Mouse (Mus musculus): ENCODE measurements at regions not wholly inside any gene's neighbourhood (a gene's known extent, or its start where the extent isn't known, plus 50 kb on each side); places are given as distances from the start of the nearest gene placed in this dataset.

- no peak overlapping the region for H3K27ac ChIP-seq (replicated peaks)
- H3K4me2 ChIP-seq (replicated peaks; ENCODE audit: low read depth), result no peak overlapping the region
- ATAC-seq (ENCODE audit: low FRiP score, low TSS enrichment) (no peak), DNase-seq (ENCODE audit: low spot score) (no peak)
- no peaks in the 10 kb centered on the region for H3K9me3 ChIP-seq (ENCODE audit: control insufficient read depth, low read length)
- 69% methylated on average over 4 of the region's 4 CpGs for whole genome bisulfite sequencing
- no peaks in the 10 kb centered on the region for H3K4me1 ChIP-seq (replicated peaks; ENCODE audit: control insufficient read depth, insufficient read depth)
- TF ChIP-seq EP300 (optimal IDR thresholded peaks at IDR 0.05), result no peak
- no peak for TF ChIP-seq CTCF (IDR thresholded peaks at IDR 0.05; ENCODE audit: low read depth)
- H3K9ac ChIP-seq (ENCODE audit: low read length), result no peak overlapping the region
- H3K4me3 ChIP-seq (ENCODE audit: low read depth, low read length), result no peak overlapping the region
- no peaks in the 10 kb centered on the region for H3K27me3 ChIP-seq (ENCODE audit: control insufficient read depth, insufficient read depth, low read length)
- no peaks in the 10 kb centered on the region for H3K36me3 ChIP-seq (ENCODE audit: control insufficient read depth, insufficient read depth, low read length)
These were observed 56.4 kb upstream of the Adra2c start for GRCm38 (mm10) chr5:35221451-35222305.

GRCm38 (mm10) chr5:35216271-35216670 is 61.8 kb upstream of the Adra2c start:
- no peak overlapping the region for H3K9ac ChIP-seq (ENCODE audit: low read length)
- no peak overlapping the region for H3K27ac ChIP-seq (replicated peaks)
- ATAC-seq (ENCODE audit: low FRiP score, low TSS enrichment), result no peak
- H3K27me3 ChIP-seq (ENCODE audit: control insufficient read depth, insufficient read depth, low read length), result no peaks in the 10 kb centered on the region
- H3K4me3 ChIP-seq (ENCODE audit: low read depth, low read length), result no peak overlapping the region
- H3K9me3 ChIP-seq (ENCODE audit: control insufficient read depth, low read length), result no peaks in the 10 kb centered on the region
- no peak overlapping the region for H3K4me2 ChIP-seq (replicated peaks; ENCODE audit: low read depth)
- TF ChIP-seq CTCF (IDR thresholded peaks at IDR 0.05; ENCODE audit: low read depth) (no peak), EP300 (optimal IDR thresholded peaks at IDR 0.05) (no peak)
- DNase-seq (ENCODE audit: low spot score), result no peak
- 36% methylated on average over 2 of the region's 2 CpGs for WGBS
- H3K36me3 ChIP-seq (ENCODE audit: control insufficient read depth, insufficient read depth, low read length), result no peaks in the 10 kb centered on the region
- H3K4me1 ChIP-seq (replicated peaks; ENCODE audit: control insufficient read depth, insufficient read depth), result no peaks in the 10 kb centered on the region

DNA sequence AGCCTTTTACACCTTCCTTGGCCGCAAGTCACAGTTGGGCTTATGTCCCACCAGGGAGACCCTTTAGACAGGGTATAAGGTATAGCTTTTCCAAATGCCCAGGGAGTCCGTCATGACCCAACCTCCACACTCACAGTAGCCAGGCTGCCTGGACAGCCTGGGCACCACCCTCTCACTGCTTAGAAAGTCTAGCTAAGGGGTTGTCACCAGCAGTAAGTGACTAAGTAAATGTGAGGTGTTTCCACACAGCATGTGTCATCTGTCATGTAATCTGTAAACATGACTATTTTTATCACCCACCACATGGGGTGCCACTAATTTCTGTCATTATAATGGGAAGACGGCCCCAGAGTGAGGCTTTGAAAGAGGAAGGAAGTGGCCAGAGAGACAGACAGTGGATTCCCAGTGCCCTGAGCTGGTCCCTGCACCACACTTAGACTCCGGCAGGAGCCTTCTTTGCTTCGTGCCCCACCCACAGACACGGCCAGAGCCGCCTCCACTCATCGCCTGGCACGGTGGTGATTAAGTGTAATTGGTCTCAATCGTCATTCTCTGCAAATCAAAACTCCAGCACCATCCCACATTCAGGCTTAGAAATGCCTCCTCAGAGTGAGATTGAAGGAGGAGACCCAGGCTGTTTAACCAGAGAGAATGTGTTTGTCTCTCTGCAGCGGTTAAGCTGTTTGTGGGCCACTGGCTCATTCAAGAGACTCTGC is 62.5 kb upstream of the Adra2c start:
- WGBS, result 53% methylated on average over 11 of the region's 11 CpGs
- ATAC-seq (ENCODE audit: low FRiP score, low TSS enrichment), result no peak
- no peak overlapping the region for H3K4me3 ChIP-seq (ENCODE audit: low read depth, low read length)
- no peaks in the 10 kb centered on the region for H3K9me3 ChIP-seq (ENCODE audit: control insufficient read depth, low read length)
- H3K4me1 ChIP-seq (replicated peaks; ENCODE audit: control insufficient read depth, insufficient read depth), result no peaks in the 10 kb centered on the region
- DNase-seq (ENCODE audit: low spot score), result no peak
- no peaks in the 10 kb centered on the region for H3K27me3 ChIP-seq (ENCODE audit: control insufficient read depth, insufficient read depth, low read length)
- no peak overlapping the region for H3K27ac ChIP-seq (replicated peaks)
- no peaks in the 10 kb centered on the region for H3K36me3 ChIP-seq (ENCODE audit: control insufficient read depth, insufficient read depth, low read length)
- TF ChIP-seq CTCF (IDR thresholded peaks at IDR 0.05; ENCODE audit: low read depth) (no peak), EP300 (optimal IDR thresholded peaks at IDR 0.05) (no peak)
- H3K9ac ChIP-seq (ENCODE audit: low read length), result no peak overlapping the region
- H3K4me2 ChIP-seq (replicated peaks; ENCODE audit: low read depth), result no peak overlapping the region

GRCm38 (mm10) chr5:35215007-35215406 is 63.1 kb upstream of the Adra2c start:
- H3K9ac ChIP-seq (ENCODE audit: low read length), result no peak overlapping the region
- H3K27ac ChIP-seq (replicated peaks), result no peak overlapping the region
- no peaks in the 10 kb centered on the region for H3K27me3 ChIP-seq (ENCODE audit: control insufficient read depth, insufficient read depth, low read length)
- ATAC-seq (ENCODE audit: low FRiP score, low TSS enrichment), result no peak
- no peak for DNase-seq (ENCODE audit: low spot score)
- no peak overlapping the region for H3K4me3 ChIP-seq (ENCODE audit: low read depth, low read length)
- H3K9me3 ChIP-seq (ENCODE audit: control insufficient read depth, low read length), result no peaks in the 10 kb centered on the region
- H3K4me1 ChIP-seq (replicated peaks; ENCODE audit: control insufficient read depth, insufficient read depth), result no peaks in the 10 kb centered on the region
- no peak overlapping the region for H3K4me2 ChIP-seq (replicated peaks; ENCODE audit: low read depth)
- H3K36me3 ChIP-seq (ENCODE audit: control insufficient read depth, insufficient read depth, low read length), result no peaks in the 10 kb centered on the region
- TF ChIP-seq CTCF (IDR thresholded peaks at IDR 0.05; ENCODE audit: low read depth) (no peak), EP300 (optimal IDR thresholded peaks at IDR 0.05) (no peak)
- WGBS, result 85% methylated on average over 11 of the region's 11 CpGs

DNA sequence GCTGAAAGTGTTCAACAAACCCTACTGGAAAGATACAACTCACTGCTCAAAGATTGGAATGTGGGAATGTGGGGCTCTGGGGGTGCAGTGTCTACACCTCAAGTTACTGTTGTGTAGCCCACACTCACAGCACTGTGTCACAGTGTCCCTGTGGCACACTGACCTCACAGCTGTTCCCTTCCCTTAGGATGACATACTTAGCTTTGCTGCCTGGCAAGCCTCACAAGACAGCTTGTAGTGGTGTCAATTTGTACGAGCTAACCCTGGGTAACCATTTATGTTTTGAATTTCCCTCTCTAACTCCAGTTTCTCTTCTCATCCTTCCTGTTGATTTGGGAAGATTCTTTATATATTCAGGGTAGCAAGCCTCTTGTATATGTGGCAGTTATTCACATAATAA is 68.8 kb upstream of the Adra2c start:
- H3K27me3 ChIP-seq (ENCODE audit: control insufficient read depth, insufficient read depth, low read length), result no peaks in the 10 kb centered on the region
- no peak overlapping the region for H3K4me2 ChIP-seq (replicated peaks; ENCODE audit: low read depth)
- H3K36me3 ChIP-seq (ENCODE audit: control insufficient read depth, insufficient read depth, low read length), result no peaks in the 10 kb centered on the region
- no peak overlapping the region for H3K4me3 ChIP-seq (ENCODE audit: low read depth, low read length)
- 56% methylated on average over 1 of the region's 1 CpGs for WGBS
- DNase-seq (ENCODE audit: low spot score) (no peak), ATAC-seq (ENCODE audit: low FRiP score, low TSS enrichment) (no peak)
- no peak for TF ChIP-seq CTCF (IDR thresholded peaks at IDR 0.05; ENCODE audit: low read depth)
- no peak for TF ChIP-seq EP300 (optimal IDR thresholded peaks at IDR 0.05)
- H3K9me3 ChIP-seq (ENCODE audit: control insufficient read depth, low read length), result no peaks in the 10 kb centered on the region
- no peaks in the 10 kb centered on the region for H3K4me1 ChIP-seq (replicated peaks; ENCODE audit: control insufficient read depth, insufficient read depth)
- no peak overlapping the region for H3K27ac ChIP-seq (replicated peaks)
- H3K9ac ChIP-seq (ENCODE audit: low read length), result no peak overlapping the region

- DNase-seq (ENCODE audit: low spot score) (no peak), ATAC-seq (ENCODE audit: low FRiP score, low TSS enrichment) (no peak)
- Histone ChIP-seq H3K4me1 (replicated peaks; ENCODE audit: control insufficient read depth, insufficient read depth) (no peaks in the 10 kb centered on the region), H3K27ac (replicated peaks) (no peak overlapping the region), H3K27me3 (ENCODE audit: control insufficient read depth, insufficient read depth, low read length) (no peaks in the 10 kb centered on the region), H3K4me3 (ENCODE audit: low read depth, low read length) (no peak overlapping the region), H3K9ac (ENCODE audit: low read length) (no peak overlapping the region), H3K4me2 (replicated peaks; ENCODE audit: low read depth) (no peak overlapping the region), H3K9me3 (ENCODE audit: control insufficient read depth, low read length) (no peaks in the 10 kb centered on the region), H3K36me3 (ENCODE audit: control insufficient read depth, insufficient read depth, low read length) (no peaks in the 10 kb centered on the region)
- TF ChIP-seq CTCF (IDR thresholded peaks at IDR 0.05; ENCODE audit: low read depth) (no peak), EP300 (optimal IDR thresholded peaks at IDR 0.05) (no peak)
- WGBS, result 92% methylated on average over 6 of the region's 6 CpGs
These were observed 74.1 kb upstream of the Adra2c start for GRCm38 (mm10) chr5:35204049-35204448.

Measured in stomach, postnatal 0 days (tissue).